12 mouse cellular contexts compared by ENCODE assay signal in genomic region chr8:84778638-84779380, GRCm38 (mm10). TPM values are rescaled to one million over a fixed set of nuclear protein-coding genes. Genes with fewer than 3 reads are reported as not detected.
DNase-seq lines count a peak whose midpoint lies in the region; ATAC-seq lines count a peak whose summit lies in the region.
"Had no signal": no experiment of that assay in that cellular context is flagged by ENCODE, and none has a peak within 500 bp of the region (broad histone marks: within the 10 kb centered on the region; RNA-seq: fewer than 3 reads in every experiment).

No protein-coding gene starts in this region.

- intact Hi-C loops in left cerebral cortex, postnatal 4 days (cut with DNase I): no loop called here

- peak overlapping the region; percentile 62 for H3K9ac ChIP-seq in forebrain, embryonic 16.5 days (replicated peaks; ENCODE audit: low read depth, low read length)
- H3K9ac ChIP-seq: stomach, embryonic 15.5 days had no signal

- WGBS in forebrain, embryonic 16.5 days: 9% methylated on average over 11 of the region's 11 CpGs

- H3K27me3 ChIP-seq in forebrain, embryonic 16.5 days (replicated peaks; ENCODE audit: control insufficient read depth, insufficient read depth, low read length): peaks cover 10% of the 10 kb centered on the region; the same call in 1 of the 2 replicates

- DNase-seq in left cerebral cortex, postnatal 4 days: peak; percentile 83
- DNase-seq in left cerebral cortex, adult 11 months (ENCODE audit: low spot score): no peak
- DNase-seq in cerebellum, postnatal 36 days: peak; percentile 27 to 37
- peak; percentile 49 for DNase-seq in neural tube, embryonic 10.5 days (ENCODE audit: extremely low spot score, low spot score)
- no peak for DNase-seq in urinary bladder, postnatal 25 days (ENCODE audit: low spot score)
- no peak for DNase-seq in B cell, adult 2 months
- DNase-seq in kidney, postnatal 14 days: no peak
- DNase-seq: kidney, postnatal 10 days had no signal

- no peaks in the 10 kb centered on the region for H3K9me3 ChIP-seq in forebrain, embryonic 16.5 days (ENCODE audit: control insufficient read depth, low read length)
- H3K9me3 ChIP-seq: megakaryocyte, embryonic 14.5 days; stomach, embryonic 15.5 days had no signal

- no peaks in the 10 kb centered on the region for H3K36me3 ChIP-seq in forebrain, embryonic 16.5 days (ENCODE audit: control insufficient read depth, insufficient read depth)
- H3K36me3 ChIP-seq: stomach, embryonic 15.5 days had no signal

- peak overlapping the region; percentile 25 for H3K4me3 ChIP-seq in forebrain, embryonic 16.5 days (replicated peaks; ENCODE audit: low read length)
- H3K4me3 ChIP-seq: erythroblast, embryonic 14.5 days; megakaryocyte, embryonic 14.5 days; stomach, embryonic 15.5 days had no signal

- H3K4me2 ChIP-seq in forebrain, embryonic 16.5 days (ENCODE audit: low read length): peak overlapping the region; percentile 45
- H3K4me2 ChIP-seq: stomach, embryonic 15.5 days had no signal

- ATAC-seq in forebrain, embryonic 16.5 days: no peak

- H3K4me1 ChIP-seq in forebrain, embryonic 16.5 days (replicated peaks; ENCODE audit: control insufficient read depth, insufficient read depth, low read length): peaks cover 62% of the 10 kb centered on the region

- peak overlapping the region; percentile 93 for H3K27ac ChIP-seq in forebrain, embryonic 16.5 days (ENCODE audit: low read length)
- H3K27ac ChIP-seq: stomach, embryonic 15.5 days had no signal

RNA-seq across cellular contexts. Expression of gene Nfix, which starts 21.3 kb away (rescaled TPM):
- 100 to 1,000 TPM; 674 to 782 TPM for total RNA-seq in left cerebral cortex, postnatal 4 days (2021)
- polyA plus RNA-seq in forebrain, embryonic 16.5 days (2015; fragmentation: Nextera tagmentation; extraction: Ambion mirVana): 440 and 546 TPM in 2 replicates

RNA-seq across cellular contexts. Expression of gene Dand5, which starts 43.8 kb away (rescaled TPM):
- 1 to 10 TPM; 4.9 to 5.5 TPM for total RNA-seq in left cerebral cortex, postnatal 4 days (2021)
- polyA plus RNA-seq in forebrain, embryonic 16.5 days (2015; fragmentation: Nextera tagmentation; extraction: Ambion mirVana): 8.2 and 8.7 TPM in 2 replicates

RNA-seq across cellular contexts. Expression of gene Gadd45gip1, which starts 52.5 kb away (rescaled TPM):
- 10 to 100 TPM; 18.4 to 18.9 TPM for total RNA-seq in left cerebral cortex, postnatal 4 days (2021)
- polyA plus RNA-seq in forebrain, embryonic 16.5 days (2015; fragmentation: Nextera tagmentation; extraction: Ambion mirVana): 31.3 and 34.3 TPM in 2 replicates

RNA-seq across cellular contexts. Expression of gene G430095P16Rik, which starts 56.0 kb away (rescaled TPM):
- not detected for total RNA-seq in left cerebral cortex, postnatal 4 days (2021)
- polyA plus RNA-seq in forebrain, embryonic 16.5 days (2015; fragmentation: Nextera tagmentation; extraction: Ambion mirVana): 2.0 and 2.2 TPM in 2 replicates

Comparison
In these comparisons a context has a peak if more than half of its experiments do, and no peak if none do; other contexts are left out.
1. DNase-seq: peak in left cerebral cortex, postnatal 4 days (single experiment), cerebellum, postnatal 36 days (2 of 2) and neural tube, embryonic 10.5 days (single experiment); none in left cerebral cortex, adult 11 months (single experiment), urinary bladder, postnatal 25 days (single experiment), B cell, adult 2 months (0 of 2) and kidney, postnatal 14 days (single experiment).